Mouse (Mus musculus) kidney, adult 2 months (tissue): ENCODE results near the gene Plxna2.

Source experiments
- CTCF ChIP-seq: fragments of 200-500 bp; conservative IDR thresholded peaks from 2 replicates; pipeline ENCODE4 v1.5.1; 2011; ENCODE audit warnings: low read depth, mild to moderate bottlenecking, control low read depth, low read length, moderate library complexity, mixed read lengths; ENCODE audit not compliant: insufficient read depth, insufficient read length
- POLR2A ChIP-seq: fragments of 200-500 bp; IDR thresholded peaks from one replicate; pipeline ENCODE4 v1.6.1; 2011; ENCODE audit warnings: low read depth, low read length, control low read depth

GRCm38 (mm10) chr1:194613271-194613834 lies 4.7 kb upstream of the Plxna2 start:
- TF ChIP-seq CTCF (no peak), POLR2A (no peak)
